Mouse (Mus musculus): ENCODE measurements around the gene Gzmn. TPM values are rescaled to one million over a fixed set of nuclear protein-coding genes. Genes with fewer than 3 reads are reported as not detected.

Gene Gzmn
- total RNA-seq, 2 experiments from 2014 or later = not detected

Other genes with a start within 250 kb of the Gzmn start
- gene Cma1, start 229.9 kb downstream of the Gzmn start, total RNA-seq (2021) = 1 to 10 TPM; 5.2 to 6.8 TPM
- under 1 TPM in 1 of 2 experiments, not detected in 1; 0.53 TPM for gene Cma2, start 223.6 kb downstream of the Gzmn start, total RNA-seq (2021)
- gene Mcpt1, start 156.6 kb downstream of the Gzmn start, total RNA-seq (2021) = not detected
- not detected for gene Mcpt9, start 144.1 kb downstream of the Gzmn start, total RNA-seq (2021)
- gene Mcpt2, start 132.6 kb downstream of the Gzmn start, total RNA-seq (2021) = under 1 TPM; 0.50 to 0.67 TPM
- gene Mcpt4, start 112.3 kb downstream of the Gzmn start, total RNA-seq (2021) = 1 to 10 TPM; 4.2 to 4.3 TPM
- not detected for gene Mcpt8, start 89.3 kb downstream of the Gzmn start, total RNA-seq (2021)
- not detected for gene Ctsg, start 72.0 kb downstream of the Gzmn start, total RNA-seq (2021)
- not detected for gene Gzme, start 54.0 kb downstream of the Gzmn start, total RNA-seq (2021)
- not detected for gene Gzmd, start 42.0 kb downstream of the Gzmn start, total RNA-seq (2021)
- gene Gzmg, start 15.0 kb downstream of the Gzmn start, total RNA-seq (2021) = not detected
- not detected for gene Gzmf, start 36.8 kb upstream of the Gzmn start, total RNA-seq (2021)
- gene Gzmc, start 60.1 kb upstream of the Gzmn start, total RNA-seq (2021) = not detected
- gene Gzmb, start 87.7 kb upstream of the Gzmn start, total RNA-seq (2021) = not detected
- gene Atp12a, start 190.5 kb upstream of the Gzmn start, total RNA-seq (2021) = not detected
- 1 to 10 TPM in 1 of 2 experiments, under 1 TPM in 1; 0.82 to 1.0 TPM for gene Rnf17, start 228.0 kb upstream of the Gzmn start, total RNA-seq (2021)